Mouse (Mus musculus) thymus, adult 18-20 months (tissue): ENCODE results near the gene Prkn.

Experiments
- DNase-seq, 2 experiments: peaks; one replicate each; pipeline ENCODE4 v3.0.0; 2022; ENCODE audit warnings: mixed read lengths in 2 of 2

The Prkn gene

DNA sequence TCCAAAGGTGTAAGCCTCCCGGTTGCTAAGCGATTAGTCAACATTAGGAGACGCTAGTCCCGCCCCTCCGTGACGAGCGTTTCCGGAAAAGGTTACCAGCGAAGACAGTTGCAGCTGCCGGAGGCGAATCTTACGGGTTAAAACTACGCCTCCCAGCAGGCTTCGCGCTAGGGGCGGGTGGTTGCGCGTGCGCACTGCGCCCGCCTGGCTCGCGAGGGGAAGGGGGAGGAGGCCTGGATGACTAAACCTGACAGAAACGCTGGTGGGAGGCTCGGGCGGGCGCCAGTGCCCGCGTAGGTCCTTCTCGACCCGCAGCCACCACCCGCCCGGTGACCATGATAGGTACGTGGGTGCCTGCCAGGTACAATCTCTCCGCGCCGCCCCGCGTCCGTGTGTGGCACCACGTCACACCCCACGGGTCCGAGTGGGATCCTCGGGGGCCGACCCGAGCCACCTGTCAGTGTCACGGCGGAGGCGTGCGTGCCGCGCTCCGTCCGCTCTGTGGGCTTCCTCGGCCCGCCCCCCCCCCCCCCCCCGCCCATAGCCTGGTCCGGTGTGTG, at the start of gene Prkn, which contains the start of gene Pacrg:
TSS of gene Prkn (plus strand) at position 237 of the 560 bp plus-strand sequence.
TSS of gene Pacrg (minus strand) at position 164 of the 560 bp plus-strand sequence.
- DNase-seq, result peak; percentile 96 to 97

DNA sequence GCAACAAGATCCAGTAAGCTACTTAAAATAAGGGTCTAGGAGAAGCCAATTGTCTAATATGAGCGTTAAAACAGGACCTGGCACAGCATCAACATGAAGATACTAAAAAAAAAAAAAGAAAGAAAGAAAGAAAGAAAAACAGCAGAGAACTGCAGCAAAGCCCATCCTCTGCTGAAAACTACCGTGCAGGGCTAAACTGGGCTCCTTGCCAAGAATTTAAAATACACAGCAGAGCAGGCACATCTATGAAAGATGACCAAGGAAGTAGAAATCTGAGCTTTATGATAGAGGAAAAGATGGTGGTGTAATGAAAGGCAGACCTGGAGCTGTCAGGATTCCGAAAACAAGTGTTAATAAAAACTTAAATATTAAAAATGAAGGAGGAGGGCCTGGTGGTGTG, 48.5 kb upstream of the Prkn start:
- no peak for DNase-seq

DNA sequence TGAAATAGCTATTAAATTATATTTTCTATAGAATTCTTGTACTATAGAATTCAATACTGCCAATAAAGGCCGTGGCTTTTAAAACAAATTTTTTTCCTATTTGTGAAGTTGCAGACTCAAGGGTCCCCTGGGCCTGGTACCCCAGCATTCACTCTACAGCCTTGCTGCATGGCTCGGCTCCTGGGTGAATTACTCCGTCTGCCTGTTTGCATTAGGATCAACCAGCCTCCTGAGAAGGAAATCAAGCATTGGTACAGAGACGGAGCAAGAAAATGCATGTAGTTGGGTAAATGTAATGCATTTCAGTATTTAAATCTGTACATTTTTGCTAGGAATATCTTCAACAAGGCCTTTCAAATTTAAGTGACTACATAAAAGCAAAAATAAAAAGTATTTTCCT, 33.5 kb upstream of the Prkn start:
- DNase-seq, result no peak

DNA sequence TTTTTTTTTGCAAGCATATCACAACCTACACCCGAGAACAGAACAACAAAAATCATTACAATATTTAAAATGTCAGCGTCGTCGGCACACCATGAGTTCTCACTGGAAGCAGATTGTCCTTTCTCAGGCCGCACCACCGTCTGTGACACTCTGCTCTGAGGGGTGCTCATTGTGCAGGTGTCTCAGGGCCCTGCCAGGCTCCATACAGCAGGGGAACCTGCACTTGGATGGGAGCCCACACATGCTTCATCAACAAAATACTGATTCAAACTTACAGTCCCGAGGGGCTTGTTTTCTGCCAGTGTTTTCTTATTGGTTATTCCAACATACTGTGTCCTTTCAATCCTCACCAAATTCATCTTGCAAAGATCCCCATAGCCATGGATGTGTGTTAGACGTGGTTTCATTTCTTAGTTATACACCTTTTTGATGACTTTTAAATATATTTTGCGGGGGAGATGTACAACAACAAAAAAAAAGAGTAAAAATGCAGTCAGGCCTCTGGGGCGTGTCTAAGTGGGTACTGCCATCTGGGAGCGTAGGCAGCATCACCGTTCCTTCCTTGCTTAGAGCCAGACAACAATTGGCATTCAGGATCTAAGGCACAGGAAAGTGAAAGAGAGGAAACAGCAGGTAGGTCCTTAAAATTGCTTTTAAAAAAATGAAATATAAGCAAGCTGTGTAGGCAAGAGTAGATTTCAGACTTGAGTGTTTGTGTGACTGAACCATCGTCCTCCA, 32.8 kb upstream of the Prkn start:
- no peak for DNase-seq

DNA sequence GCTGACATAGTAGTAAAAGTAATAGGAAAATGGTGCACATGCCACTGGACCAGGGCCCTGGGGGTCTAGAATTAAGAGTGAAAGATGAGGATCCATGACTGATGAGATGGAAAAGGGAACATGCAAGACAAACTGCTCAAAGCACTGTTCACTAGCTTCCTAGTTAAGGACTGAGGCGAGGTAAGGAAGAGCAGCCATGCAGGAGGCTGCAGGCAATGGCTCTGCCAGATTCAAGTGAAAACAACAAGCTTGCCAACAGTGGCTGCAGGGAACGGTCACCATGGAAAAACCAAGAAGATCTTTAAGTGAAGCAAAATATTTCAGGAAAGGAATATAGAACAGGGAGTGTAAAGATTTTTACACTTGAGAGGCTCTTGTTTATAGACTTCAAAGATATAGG, 31.6 kb upstream of the Prkn start:
- DNase-seq, result no peak

DNA sequence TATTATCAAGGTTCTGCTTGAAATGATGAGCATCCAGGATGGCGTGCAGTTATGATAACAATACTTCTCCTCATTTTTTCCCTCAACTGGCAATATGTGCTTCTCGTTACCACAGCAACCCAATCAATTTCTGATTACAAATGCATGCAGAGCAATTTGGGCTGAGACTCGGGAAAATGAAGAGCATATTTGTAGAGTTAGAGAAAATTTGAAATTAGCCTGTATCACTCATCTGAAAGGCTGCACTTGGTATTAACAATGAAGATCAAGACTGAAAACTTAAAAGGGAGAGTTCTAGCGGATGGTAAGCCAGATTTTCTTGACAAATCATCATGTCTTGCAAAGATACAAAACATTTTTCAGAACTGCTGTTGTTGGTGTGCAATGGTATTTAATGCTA, 21.2 kb upstream of the Prkn start:
- DNase-seq, result no peak

DNA sequence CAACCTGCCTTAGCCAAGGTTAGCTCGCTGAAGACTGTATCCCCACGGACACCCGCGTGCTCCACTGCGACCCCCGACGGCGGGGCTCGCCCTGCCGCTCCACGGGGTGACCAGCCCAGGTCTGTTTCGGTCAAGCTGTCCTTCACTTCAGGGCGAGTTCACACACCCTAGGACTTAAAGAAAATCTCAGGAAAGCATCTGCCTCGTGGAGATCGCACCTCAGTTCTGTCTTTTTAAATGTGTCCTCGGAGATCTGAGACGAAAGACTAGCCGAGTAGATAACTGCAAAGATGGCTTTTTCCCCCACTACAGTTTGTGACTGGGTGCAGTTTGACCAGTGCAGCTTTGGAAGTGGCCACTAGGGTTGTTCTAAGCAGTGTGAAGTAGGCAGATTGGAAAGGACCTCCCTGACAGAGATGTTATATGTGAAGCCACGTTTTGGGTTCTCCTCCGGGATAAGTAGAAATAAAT, 582 bp downstream of the Prkn start:
- DNase-seq, result peak; percentile 2 to 8

DNA sequence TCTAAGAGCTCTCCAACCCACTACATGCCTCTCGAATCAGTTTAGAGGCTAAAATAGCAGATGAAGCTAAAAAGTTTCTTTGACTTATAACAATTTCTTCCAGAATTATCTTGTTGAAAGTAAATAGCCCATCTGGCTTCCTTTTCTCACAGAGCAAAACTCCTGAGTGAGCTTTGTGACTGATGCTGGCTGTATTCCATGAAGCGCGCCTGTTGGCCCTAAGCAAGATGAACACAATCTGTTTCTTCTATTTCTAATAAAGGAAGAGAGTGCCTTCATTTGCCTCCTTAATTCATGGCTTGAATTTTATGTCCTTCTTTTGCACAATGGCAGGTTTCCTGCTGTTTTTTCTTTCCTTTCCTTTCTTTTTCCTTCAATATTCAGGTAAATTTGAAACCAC, 14.0 kb downstream of the Prkn start:
- no peak for DNase-seq

DNA sequence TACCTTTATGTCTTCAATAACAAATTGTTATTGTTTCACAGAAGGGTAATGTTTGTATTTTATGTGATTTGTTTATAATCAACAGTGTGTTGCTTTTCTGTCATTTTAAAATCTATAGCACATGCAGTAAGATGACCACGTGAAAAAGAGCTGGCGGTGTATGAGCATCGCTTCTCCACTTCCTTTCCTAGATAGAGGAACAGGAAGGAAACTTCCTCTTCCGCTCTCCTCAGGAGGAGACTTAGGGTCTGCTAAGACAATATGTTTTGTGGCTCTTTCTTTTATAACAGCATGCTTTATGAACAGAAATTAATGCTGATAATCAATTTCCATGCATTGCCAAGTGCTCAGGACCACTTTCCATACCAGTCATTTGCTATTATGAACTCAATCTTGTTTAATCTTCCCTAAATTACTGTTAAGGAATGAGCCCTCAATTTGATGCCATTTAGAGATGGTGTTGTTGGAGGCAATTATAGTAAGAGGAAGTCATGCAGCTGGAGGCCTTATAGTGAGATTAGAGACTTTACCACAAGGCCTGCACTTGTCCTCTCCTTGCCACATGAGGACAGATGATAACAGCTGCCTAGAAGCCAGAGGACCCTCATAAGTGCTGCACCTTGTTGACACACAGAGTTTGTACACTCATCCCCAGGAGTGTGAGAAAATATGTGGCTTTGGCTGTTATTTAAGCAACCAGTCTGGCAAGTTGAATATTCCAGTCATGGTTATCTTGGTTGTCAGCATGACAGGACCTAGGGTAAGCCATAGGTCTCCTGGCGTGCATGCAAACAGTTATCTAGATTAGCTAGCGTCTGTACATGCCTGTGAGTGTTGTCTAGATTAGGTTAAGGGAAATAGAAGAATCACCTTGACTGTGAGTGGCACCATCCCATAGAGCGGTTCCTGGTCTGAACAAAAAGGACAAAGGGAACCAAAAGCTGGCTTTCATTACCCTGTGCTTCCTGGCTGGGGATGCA, 34.3 kb downstream of the Prkn start:
- DNase-seq, result no peak

DNA sequence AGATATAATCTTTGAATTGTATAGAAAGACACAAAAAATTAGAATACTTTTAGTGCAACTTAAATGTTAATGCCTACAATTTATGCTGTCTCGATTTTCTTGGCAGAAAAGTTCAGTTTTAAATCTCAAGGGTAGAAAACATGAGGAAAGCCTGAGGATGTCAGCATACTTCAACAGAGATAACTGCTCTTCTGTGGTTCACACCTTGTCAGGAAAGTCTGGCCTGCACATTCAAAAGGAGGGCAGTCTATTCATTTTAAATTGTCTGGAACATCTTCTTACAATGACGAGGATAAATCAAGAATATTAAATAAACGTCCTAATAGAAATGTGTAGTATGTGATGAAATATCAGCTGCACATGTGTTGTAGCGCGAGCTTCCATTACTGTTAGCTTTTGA, 38.8 kb downstream of the Prkn start:
- DNase-seq, result no peak

DNA sequence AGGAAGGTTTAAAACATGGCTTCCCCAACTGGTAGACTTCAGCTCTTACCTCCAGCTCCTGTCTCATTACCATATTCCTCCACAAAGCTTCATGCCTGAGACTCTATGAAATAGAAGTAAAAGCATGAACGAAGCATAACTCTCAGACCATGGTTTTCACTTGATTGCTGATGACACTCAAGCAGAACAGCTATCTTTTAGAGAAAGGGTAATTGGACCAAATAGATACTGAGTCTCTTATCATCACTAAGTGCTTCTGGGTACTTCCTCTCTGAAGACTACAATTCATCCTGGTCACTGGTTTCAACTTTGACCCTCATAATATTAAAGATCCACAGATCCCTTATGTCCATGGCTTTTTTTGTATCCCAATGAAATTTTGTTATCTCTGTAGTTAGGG, 42.1 kb downstream of the Prkn start:
- DNase-seq, result no peak

DNA sequence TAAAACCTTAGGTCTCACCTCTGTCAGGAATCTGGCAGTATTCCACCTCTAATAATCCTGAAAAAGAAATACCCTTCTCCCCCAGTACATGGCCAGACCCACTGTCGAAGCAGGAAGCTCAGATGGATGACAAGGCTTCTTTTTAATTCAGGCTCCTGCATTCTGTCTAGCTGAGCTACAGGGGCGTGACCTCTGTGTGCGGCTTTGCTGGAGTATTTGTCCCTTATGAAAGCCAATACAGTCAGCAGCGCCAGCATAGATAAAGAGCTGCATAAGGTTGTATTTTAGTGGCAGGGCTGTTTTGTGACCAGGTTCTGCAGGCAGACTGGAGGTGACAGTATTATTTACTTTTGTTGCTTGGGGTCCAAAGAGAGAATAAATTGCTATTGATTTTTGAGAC, 47.7 kb downstream of the Prkn start:
- no peak for DNase-seq

DNA sequence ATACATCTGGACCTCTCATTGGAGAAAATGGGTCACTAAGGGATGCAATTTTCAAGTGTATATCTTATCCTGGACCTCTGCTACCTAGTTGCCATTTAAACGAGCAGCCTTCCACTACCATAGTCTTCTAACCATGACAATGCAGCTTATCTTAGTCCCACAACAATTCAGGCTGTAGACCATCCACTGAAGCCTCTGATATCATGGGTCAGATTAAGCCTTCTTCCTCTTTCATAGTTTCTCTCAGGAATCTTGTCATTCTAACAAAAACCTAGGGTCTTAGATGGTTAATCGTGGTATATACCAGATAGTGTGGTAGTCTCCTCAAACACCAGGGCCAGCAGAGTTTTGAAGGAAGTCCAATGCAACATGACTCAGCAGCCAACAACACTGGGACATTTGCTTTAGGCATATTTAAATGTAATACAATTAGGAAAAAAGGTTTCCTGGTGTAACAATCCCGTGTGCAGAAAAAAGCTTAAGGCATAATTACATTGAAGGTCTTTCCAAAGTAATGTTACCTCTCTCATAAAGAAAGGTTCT, 61.6 kb downstream of the Prkn start:
- no peak for DNase-seq

DNA sequence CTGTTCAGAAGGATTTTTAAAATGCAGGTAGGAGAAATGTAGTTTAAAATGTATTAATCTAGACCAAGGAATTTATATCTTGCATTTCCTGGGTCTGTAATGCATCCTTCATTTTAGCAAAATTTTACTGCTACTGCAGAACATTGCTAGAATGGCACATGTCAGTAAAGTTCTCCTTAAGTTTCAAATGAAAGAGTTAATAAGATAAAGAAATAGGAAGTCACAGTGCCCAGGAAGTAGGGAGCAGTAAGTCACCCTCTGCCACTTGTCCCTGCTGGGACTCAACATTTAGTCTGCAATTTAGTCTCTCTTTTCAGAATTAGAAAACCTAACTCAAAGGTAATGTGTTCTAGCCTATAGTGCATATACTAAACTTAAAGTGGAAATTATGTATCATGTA, 96.5 kb downstream of the Prkn start:
- no peak for DNase-seq

DNA sequence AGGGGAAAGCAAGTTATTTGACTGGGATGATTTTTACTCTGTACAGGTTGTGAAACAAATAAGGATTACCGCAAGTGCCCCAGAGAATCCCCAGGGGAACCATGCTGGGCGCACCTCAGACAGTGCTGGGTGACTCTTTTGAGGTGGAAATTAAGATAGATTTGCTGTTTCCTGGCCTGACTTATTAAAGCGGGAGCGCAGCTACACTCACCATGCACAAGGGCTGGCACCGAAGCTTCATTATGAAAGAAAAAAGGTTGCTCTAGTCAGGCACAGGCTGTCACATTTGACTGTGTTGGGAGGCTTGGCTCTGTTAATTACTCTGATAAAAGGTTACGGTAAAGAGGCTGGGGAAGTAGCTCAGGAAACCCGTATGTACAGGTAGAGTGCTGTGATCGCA, 97.7 kb downstream of the Prkn start:
- no peak for DNase-seq

DNA sequence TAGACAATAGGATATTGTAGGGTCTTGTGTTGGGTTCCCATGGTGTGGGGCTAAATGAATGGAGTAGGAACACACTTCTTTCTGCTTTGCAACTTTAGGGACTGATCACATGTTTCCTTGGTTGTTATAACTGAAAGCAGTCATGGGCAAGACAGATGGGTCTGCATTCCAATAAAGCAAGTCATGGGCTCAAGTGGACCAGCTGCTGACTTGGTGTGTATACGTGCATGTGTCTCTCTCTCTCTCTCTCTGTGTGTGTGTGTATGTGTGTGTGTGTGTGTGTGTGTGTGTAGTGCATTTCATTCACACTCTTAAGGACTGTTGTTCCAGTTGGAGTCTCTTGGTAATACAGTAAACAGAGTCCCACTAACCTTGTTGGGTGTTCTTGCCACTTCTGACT, 98.6 kb downstream of the Prkn start:
- DNase-seq, result no peak

DNA sequence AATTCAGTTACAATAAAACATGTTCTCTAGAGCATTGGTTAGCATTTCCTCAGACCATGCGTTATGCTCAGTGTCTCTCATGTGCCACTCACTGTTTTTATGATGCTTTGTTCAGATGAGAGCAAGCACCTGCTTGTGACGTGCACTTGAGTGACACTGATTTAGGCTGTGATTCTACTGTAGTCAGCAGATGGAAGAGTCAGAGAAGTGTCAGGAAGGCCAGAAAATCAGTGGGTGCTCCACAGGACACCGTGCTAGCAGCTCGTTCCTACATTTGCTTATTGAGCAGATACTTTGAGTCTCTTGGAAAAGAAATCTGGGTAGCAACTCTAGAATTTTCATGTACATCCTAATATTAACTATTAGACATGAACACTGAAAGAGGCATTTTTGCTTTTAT, 106.4 kb downstream of the Prkn start:
- DNase-seq, result no peak

DNA sequence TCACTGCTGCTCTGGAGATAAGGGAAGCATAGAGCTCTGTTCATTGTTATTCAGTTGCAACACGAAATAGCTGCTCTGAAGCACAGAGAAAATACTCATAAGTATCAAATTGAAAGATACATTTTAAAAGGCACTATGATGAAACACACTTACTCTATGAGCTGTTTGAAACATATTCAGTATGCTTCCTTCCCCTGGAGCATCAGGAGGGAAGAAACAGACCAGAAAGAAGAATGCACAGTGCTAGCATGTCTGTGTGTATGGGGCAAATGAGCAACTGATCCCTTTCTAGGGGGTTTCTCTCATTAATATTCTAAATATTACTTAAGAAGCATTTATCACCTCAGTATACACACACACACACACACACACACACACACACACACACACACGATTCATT, 107.4 kb downstream of the Prkn start:
- no peak for DNase-seq

DNA sequence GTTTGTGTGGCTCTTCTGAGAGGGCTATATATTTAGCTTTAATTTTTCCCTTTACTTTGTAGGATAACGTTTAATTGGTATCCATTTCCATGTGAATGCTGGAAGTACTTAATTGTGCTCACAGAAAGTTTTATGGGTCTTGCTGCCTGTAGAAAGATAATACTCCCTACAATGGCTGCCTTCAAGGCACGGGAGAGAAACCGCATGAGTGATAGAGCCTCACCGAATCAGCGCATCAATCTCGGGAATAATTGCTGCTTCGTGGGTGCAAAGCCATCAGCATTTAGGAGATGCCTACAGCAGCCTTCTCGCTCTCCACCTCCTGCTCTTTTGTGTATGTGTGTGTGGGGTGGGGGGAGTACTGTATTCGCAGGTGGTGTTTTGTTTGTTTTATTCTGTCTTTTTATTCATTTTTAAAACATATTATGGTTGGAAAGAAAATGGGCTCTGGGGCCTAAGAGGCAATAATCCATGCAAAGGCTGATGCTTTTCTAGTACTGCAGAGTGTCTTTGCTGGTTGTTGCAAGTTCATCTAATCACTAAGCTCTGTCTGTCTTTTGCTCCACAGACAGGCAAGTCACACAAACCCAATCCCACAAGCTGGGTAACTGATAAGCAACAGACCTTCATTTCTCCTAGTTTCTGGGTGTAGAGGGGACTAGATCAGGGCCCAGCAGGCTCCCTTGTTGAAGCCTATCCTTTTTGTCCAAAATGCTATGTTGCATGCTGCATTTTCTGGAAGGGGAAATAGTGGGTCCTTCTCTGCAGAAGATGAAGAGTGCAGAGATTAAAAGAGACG, 119.1 kb downstream of the Prkn start:
- no peak for DNase-seq

DNA sequence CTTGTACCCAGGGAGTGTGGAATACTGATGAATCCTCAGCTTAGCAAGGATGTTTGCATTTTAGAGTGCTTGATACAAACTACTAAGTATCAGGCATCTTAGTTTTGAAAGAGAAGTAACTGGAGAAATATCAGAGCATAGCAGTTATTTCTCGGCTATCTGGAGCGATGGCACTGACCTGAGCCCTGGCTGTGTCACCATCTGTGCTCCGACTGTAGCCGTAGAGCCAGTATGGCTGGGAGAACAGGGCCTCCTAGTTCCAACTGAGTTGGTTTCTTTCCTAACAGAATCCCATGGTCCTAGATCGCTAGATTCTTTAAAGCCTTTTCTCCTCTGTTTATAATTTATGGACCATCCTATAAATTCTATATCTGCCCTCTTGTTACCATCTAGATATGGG, 122.0 kb downstream of the Prkn start:
- DNase-seq, result no peak

DNA sequence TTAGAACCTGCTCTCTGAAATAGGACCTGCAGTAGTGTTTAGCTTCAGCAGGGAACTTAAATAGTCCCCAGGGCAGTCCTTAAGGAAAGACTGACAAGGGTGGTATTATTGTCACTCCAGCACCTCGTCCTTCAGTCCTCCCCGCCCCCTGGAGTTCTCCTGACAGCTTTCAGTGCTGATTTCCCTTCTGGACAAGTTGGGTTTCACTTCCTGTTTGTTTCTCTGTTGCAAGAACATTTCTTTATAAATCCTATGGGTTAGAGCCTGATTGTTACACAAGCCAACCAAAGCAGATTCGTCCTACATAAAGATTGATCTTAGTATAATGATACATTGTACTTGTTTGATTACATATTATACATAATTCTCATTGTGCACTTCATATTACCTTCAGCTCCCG, 142.0 kb downstream of the Prkn start:
- no peak for DNase-seq

DNA sequence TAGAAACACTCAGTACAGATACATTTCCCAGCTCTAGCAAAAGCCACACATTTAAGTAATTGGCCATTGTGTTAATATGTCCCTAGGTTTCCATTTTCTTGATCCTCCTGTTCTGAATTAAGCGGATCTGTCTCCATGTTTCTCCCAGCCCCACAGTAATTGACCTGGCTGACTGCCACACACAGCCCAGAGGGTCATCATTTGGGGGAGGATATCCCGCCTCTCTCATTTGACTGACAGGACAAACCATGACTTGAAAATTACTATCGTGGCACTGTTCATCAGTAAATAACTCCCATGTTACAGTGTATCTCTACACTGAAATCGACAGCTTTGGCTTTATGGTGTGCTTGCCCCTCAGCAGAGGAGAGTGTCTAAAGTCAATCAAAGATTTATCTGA, 146.9 kb downstream of the Prkn start:
- DNase-seq, result no peak
